Mouse (Mus musculus) heart, adult 2 months (tissue): ENCODE measurements at regions not wholly inside any gene's neighbourhood (a gene's known extent, or its start where the extent isn't known, plus 50 kb on each side); places are given as distances from the start of the nearest gene placed in this dataset.

ENCODE experiments used
- CTCF ChIP-seq: fragments of 200-600 bp; IDR thresholded peaks from 2 replicates; pipeline ENCODE4 v1.8.1; 2022; ENCODE audit warnings: antibody characterized with exemption, mild to moderate bottlenecking, moderate library complexity
- POLR2A ChIP-seq: fragments of 200-500 bp; IDR thresholded peaks from 2 replicates; pipeline ENCODE4 v1.6.1; 2011; ENCODE audit warnings: mild to moderate bottlenecking, low read depth, low read length, control low read depth; ENCODE audit not compliant: insufficient read depth

DNA sequence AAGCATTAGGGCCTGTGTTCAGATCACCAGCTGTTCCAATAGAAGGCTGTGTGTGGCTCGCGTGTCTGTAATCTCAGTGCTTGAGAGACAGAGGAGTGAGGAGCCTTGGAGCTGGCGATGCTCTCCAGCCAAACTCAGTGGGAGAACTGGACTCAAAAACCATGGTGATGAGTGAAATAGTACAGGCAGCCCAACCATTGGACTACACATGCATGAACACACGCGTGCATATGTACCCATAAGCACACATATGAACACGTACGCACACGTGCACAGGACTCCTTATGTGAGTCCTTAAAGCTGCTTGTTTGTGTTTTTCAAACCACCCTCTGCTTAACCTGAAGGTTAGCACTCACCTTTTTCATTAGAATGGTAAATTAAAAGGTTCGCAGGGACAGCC, 349.5 kb upstream of the Pfkp start:
- no peak for TF ChIP-seq POLR2A
- TF ChIP-seq CTCF: no peak
